Mouse (Mus musculus) midbrain, embryonic 11.5 days (tissue): ENCODE measurements around the gene Tmem110. TPM values are rescaled to one million over a fixed set of nuclear protein-coding genes. Genes with fewer than 3 reads are reported as not detected.

Experiments
- ATAC-seq: fragments of 200-750 bp; cut with Nextera tagmentation; 2 replicates; pipeline ENCODE4 v1.8.0; 2017; ENCODE audit warnings: moderate TSS enrichment, moderate library complexity; ENCODE audit not compliant: low FRiP score
- DNase-seq: peaks from one replicate; pipeline ENCODE4 v3.0.0; 2015; ENCODE audit warnings: low spot score; ENCODE audit errors: missing footprints
- H3K27ac ChIP-seq: fragments of 300-500 bp; sonication (generic); 2 replicates; pipeline ENCODE4 v1.5.1; 2014; ENCODE audit warnings: low read depth, low read length
- H3K27me3 ChIP-seq: fragments of 300-500 bp; sonication (generic); 2 replicates; pipeline ENCODE4 v1.6.1; 2014; ENCODE audit warnings: mild to moderate bottlenecking, low read length, moderate library complexity, mixed read lengths; ENCODE audit not compliant: control insufficient read depth, insufficient read depth
- H3K36me3 ChIP-seq: fragments of 300-500 bp; sonication (generic); 2 replicates; pipeline ENCODE4 v1.6.1; 2014; ENCODE audit warnings: mild to moderate bottlenecking, low read length, moderate library complexity, mixed read lengths; ENCODE audit not compliant: control insufficient read depth, insufficient read depth
- H3K4me1 ChIP-seq: fragments of 300-500 bp; sonication (generic); 2 replicates; pipeline ENCODE4 v1.6.1; 2014; ENCODE audit warnings: low read length; ENCODE audit not compliant: control insufficient read depth, insufficient read depth
- H3K4me2 ChIP-seq: fragments of 300-500 bp; sonication (generic); 2 replicates; pipeline ENCODE4 v1.6.1; 2014; ENCODE audit warnings: mild to moderate bottlenecking, moderate library complexity
- H3K4me3 ChIP-seq: fragments of 300-500 bp; sonication (generic); 2 replicates; pipeline ENCODE4 v1.5.1; 2014; ENCODE audit warnings: low read depth, low read length
- H3K9ac ChIP-seq: fragments of 300-500 bp; sonication (generic); 2 replicates; pipeline ENCODE4 v1.6.1; 2014; ENCODE audit warnings: low read length
- H3K9me3 ChIP-seq: fragments of 300-500 bp; sonication (generic); 2 replicates; pipeline ENCODE4 v1.6.1; 2016; ENCODE audit warnings: low read length; ENCODE audit not compliant: control insufficient read depth
- WGBS: fragments of 180-500 bp; shearing (Covaris S2); extraction: QIAGEN DNeasy Blood & Tissue Kit; methylation state at CpG from one replicate; pipeline ENCODE4 v1.1.7; 2014; 5-methylcytosine and 5-hydroxymethylcytosine counted together
- polyA plus RNA-seq: library from polyadenylated mRNA; unstranded; fragments of >200 nt; fragmentation: Nextera tagmentation; extraction: Ambion mirVana; gene quantifications from 2 replicates; pipeline ENCODE4 v1.2.1, GENCODE M21; 2014

Gene Tmem110
- polyA plus RNA-seq, 1 experiment from 2014 or later = 23.3 TPM

GRCm38 (mm10) chr14:30904307-30904706 lies 78.9 kb downstream of the Tmem110 start:
- Histone ChIP-seq H3K36me3 (no peaks in the 10 kb centered on the region), H3K9ac (no peak overlapping the region), H3K4me2 (no peak overlapping the region), H3K4me1 (no peaks in the 10 kb centered on the region), H3K4me3 (no peak overlapping the region), H3K9me3 (no peaks in the 10 kb centered on the region), H3K27ac (no peak overlapping the region), H3K27me3 (no peaks in the 10 kb centered on the region)
- ATAC-seq = no peak
- no peak for DNase-seq
- 84% methylated on average over 8 of the region's 8 CpGs for WGBS

- Histone ChIP-seq H3K4me3 (no peak overlapping the region), H3K36me3 (no peaks in the 10 kb centered on the region), H3K9ac (no peak overlapping the region), H3K4me2 (no peak overlapping the region), H3K27me3 (no peaks in the 10 kb centered on the region), H3K9me3 (no peaks in the 10 kb centered on the region), H3K4me1 (no peaks in the 10 kb centered on the region), H3K27ac (no peak overlapping the region)
- ATAC-seq = no peak
- WGBS = 83% methylated on average over 6 of the region's 6 CpGs
- no peak for DNase-seq
Measured at GRCm38 (mm10) chr14:30906001-30906400, 80.6 kb downstream of the Tmem110 start.

- Histone ChIP-seq H3K27me3 (no peaks in the 10 kb centered on the region), H3K36me3 (no peaks in the 10 kb centered on the region), H3K27ac (no peak overlapping the region), H3K4me1 (no peaks in the 10 kb centered on the region), H3K4me3 (no peak overlapping the region), H3K4me2 (no peak overlapping the region), H3K9ac (no peak overlapping the region), H3K9me3 (no peaks in the 10 kb centered on the region)
- no peak for ATAC-seq
- DNase-seq = no peak
- 93% methylated on average over 3 of the region's 3 CpGs for WGBS
Measured at GRCm38 (mm10) chr14:30907814-30908265, 82.5 kb downstream of the Tmem110 start.

GRCm38 (mm10) chr14:30911141-30911540 lies 85.8 kb downstream of the Tmem110 start:
- Histone ChIP-seq H3K27me3 (no peaks in the 10 kb centered on the region), H3K4me2 (no peak overlapping the region), H3K9me3 (no peaks in the 10 kb centered on the region), H3K36me3 (no peaks in the 10 kb centered on the region), H3K4me1 (no peaks in the 10 kb centered on the region), H3K27ac (no peak overlapping the region), H3K9ac (no peak overlapping the region), H3K4me3 (no peak overlapping the region)
- DNase-seq (no peak), ATAC-seq (no peak)
- WGBS = 93% methylated on average over 8 of the region's 8 CpGs

- no peak for ATAC-seq
- H3K9ac ChIP-seq = no peak overlapping the region
- no peaks in the 10 kb centered on the region for H3K27me3 ChIP-seq
- H3K27ac ChIP-seq = no peak overlapping the region
- 86% methylated on average over 8 of the region's 8 CpGs for whole genome bisulfite sequencing
- H3K4me1 ChIP-seq = no peaks in the 10 kb centered on the region
- H3K4me2 ChIP-seq = no peak overlapping the region
- no peaks in the 10 kb centered on the region for H3K9me3 ChIP-seq
- no peak for DNase-seq
- H3K36me3 ChIP-seq = no peaks in the 10 kb centered on the region
- H3K4me3 ChIP-seq = no peak overlapping the region
Measured at GRCm38 (mm10) chr14:30912641-30913040, 87.3 kb downstream of the Tmem110 start.

- no peak for DNase-seq
- WGBS = 86% methylated on average over 5 of the region's 5 CpGs
Measured at GRCm38 (mm10) chr14:30913404-30913803, 88.0 kb downstream of the Tmem110 start.

GRCm38 (mm10) chr14:30916516-30916915 lies 91.1 kb downstream of the Tmem110 start:
- Histone ChIP-seq H3K9me3 (no peaks in the 10 kb centered on the region), H3K4me2 (no peak overlapping the region), H3K36me3 (no peaks in the 10 kb centered on the region), H3K4me3 (no peak overlapping the region), H3K27ac (no peak overlapping the region), H3K27me3 (no peaks in the 10 kb centered on the region), H3K9ac (no peak overlapping the region), H3K4me1 (no peaks in the 10 kb centered on the region)
- WGBS = 88% methylated on average over 1 of the region's 1 CpGs
- no peak for ATAC-seq
- no peak for DNase-seq

More at GRCm38 (mm10) chr14:30913404-30913803, 88.0 kb downstream of the Tmem110 start:
- no peaks in the 10 kb centered on the region for H3K27me3 ChIP-seq
- H3K27ac ChIP-seq = no peak overlapping the region
- ATAC-seq = no peak
- no peaks in the 10 kb centered on the region for H3K4me1 ChIP-seq
- H3K4me3 ChIP-seq = no peak overlapping the region
- H3K36me3 ChIP-seq = no peaks in the 10 kb centered on the region
- H3K4me2 ChIP-seq = no peak overlapping the region
- no peak overlapping the region for H3K9ac ChIP-seq
- H3K9me3 ChIP-seq = no peaks in the 10 kb centered on the region

GRCm38 (mm10) chr14:30922053-30922670 lies 96.8 kb downstream of the Tmem110 start:
- H3K9ac ChIP-seq = no peak overlapping the region
- H3K9me3 ChIP-seq = no peaks in the 10 kb centered on the region
- ATAC-seq (0 out of 2 replicates have a peak, but pooled peaks have one; percentile 24), DNase-seq (no peak)
- no peaks in the 10 kb centered on the region for H3K27me3 ChIP-seq
- no peak overlapping the region for H3K4me2 ChIP-seq
- H3K4me1 ChIP-seq = no peaks in the 10 kb centered on the region
- H3K36me3 ChIP-seq = no peaks in the 10 kb centered on the region
- 66% methylated on average over 8 of the region's 8 CpGs for WGBS
- H3K4me3 ChIP-seq = no peak overlapping the region
- H3K27ac ChIP-seq = no peak overlapping the region

GRCm38 (mm10) chr14:30923375-30924105 lies 98.2 kb downstream of the Tmem110 start, which contains the start of gene Itih3:
Itih3 (minus strand) TSS chr14:30923760.
- Histone ChIP-seq H3K4me1 (no peaks in the 10 kb centered on the region), H3K9ac (no peak within 1 kb of the TSS), H3K27ac (no peak within 1 kb of the TSS), H3K4me2 (no peak within 1 kb of the TSS), H3K9me3 (no peaks in the 10 kb centered on the region), H3K4me3 (no peak within 1 kb of the TSS), H3K27me3 (no peaks in the 10 kb centered on the region), H3K36me3 (no peaks in the 10 kb centered on the region)
- WGBS = 76% methylated on average over 6 of the region's 6 CpGs
- no peak for DNase-seq
- ATAC-seq = no peak
